Mouse (Mus musculus) Patski (cell line): ENCODE measurements around the gene Tet3. TPM values are rescaled to one million over a fixed set of nuclear protein-coding genes. Genes with fewer than 3 reads are reported as not detected.

Experiments
- ATAC-seq: fragments of 100-300 bp; one replicate; pipeline ENCODE4 v1.8.0; 2021
- CTCF ChIA-PET: fragments of 350-600 bp; sonication (Branson Sonifier 250); formaldehyde crosslinking; loops from one replicate; lab custom pipeline; 2022; ENCODE audit warnings: inconsistent platforms; lab: Charles Lee
- POLR2A ChIA-PET: fragments of 350-600 bp; sonication (Branson Sonifier 250); formaldehyde crosslinking; loops from one replicate; lab custom pipeline; 2022; ENCODE audit warnings: antibody characterized with exemption, inconsistent platforms; lab: Charles Lee
- DNase-seq: peaks from one replicate; pipeline ENCODE4 v3.0.0-alpha.2; 2011; ENCODE audit warnings: low read depth, low spot score
- H3K27me3 ChIP-seq: fragments of 371-371 bp; one replicate; pipeline ENCODE4 v1.5.1; 2021
- CTCF ChIP-seq: fragments of 100-300 bp; IDR thresholded peaks from one replicate; pipeline ENCODE4 v1.5.1; 2021
- in situ Hi-C: fragments of 300-500 bp; cut with MboI; formaldehyde crosslinking; loops from 3 replicates; pipeline ENCODE4 v1.11.1; 2018; ENCODE audit warnings: low pct_unique_long_range_greater_than_20kb, mixed read lengths
- polyA plus RNA-seq: library from polyadenylated mRNA; unstranded; gene quantifications from one replicate; pipeline ENCODE4 v1.2.3, GENCODE M21; 2021

Gene Tet3
- polyA plus RNA-seq, 1 experiment from 2014 or later: 10.5 TPM

GRCm38 (mm10) chr6:83479193-83479592 is 20.3 kb upstream of the Tet3 start:
- ChIA-PET POLR2A (interaction anchor here (0.7 kb wide), 2 partner anchors 10 to 40 kb away, joined by 3 read pairs; no protein-coding TSS in a partner anchor), CTCF (interaction anchor here (1.0 kb wide), 1 partner anchor 17 kb away, joined by 3 read pairs; no protein-coding TSS in a partner anchor)
- ATAC-seq (no peak), DNase-seq (no peak)
- no peaks in the 10 kb centered on the region for H3K27me3 ChIP-seq
- in situ Hi-C loops: no loop called here
- TF ChIP-seq CTCF: no peak

GRCm38 (mm10) chr6:83478628-83479027 is 19.7 kb upstream of the Tet3 start:
- no peak for TF ChIP-seq CTCF
- POLR2A ChIA-PET: interaction anchor here (0.7 kb wide), 1 partner anchor 39 kb away, joined by 3 read pairs; no protein-coding TSS in a partner anchor
- CTCF ChIA-PET: interaction anchor here (1.0 kb wide), 1 partner anchor 17 kb away, joined by 3 read pairs; no protein-coding TSS in a partner anchor
- no peaks in the 10 kb centered on the region for H3K27me3 ChIP-seq
- no peak for DNase-seq
- in situ Hi-C loops: no loop called here
- no peak for ATAC-seq

GRCm38 (mm10) chr6:83478217-83478616 is 19.3 kb upstream of the Tet3 start:
- ChIA-PET CTCF (no interaction called here), POLR2A (interaction anchor here (0.6 kb wide), 1 partner anchor 1454 kb away, joined by 4 read pairs; no protein-coding TSS in a partner anchor)
- ATAC-seq: no peak
- no peak for TF ChIP-seq CTCF
- in situ Hi-C loops: no loop called here
- no peak for DNase-seq
- H3K27me3 ChIP-seq: no peaks in the 10 kb centered on the region

GRCm38 (mm10) chr6:83475431-83475830 is 16.5 kb upstream of the Tet3 start:
- in situ Hi-C loops: no loop called here
- DNase-seq: no peak
- POLR2A ChIA-PET: no interaction called here
- no peak for ATAC-seq
- no peak for TF ChIP-seq CTCF
- CTCF ChIA-PET: no interaction called here
- no peaks in the 10 kb centered on the region for H3K27me3 ChIP-seq

GRCm38 (mm10) chr6:83473240-83473639 is 14.4 kb upstream of the Tet3 start:
- ChIA-PET CTCF (no interaction called here), POLR2A (interaction anchor here (0.8 kb wide), 1 partner anchor 24 kb away, joined by 3 read pairs; no protein-coding TSS in a partner anchor)
- ATAC-seq (no peak), DNase-seq (no peak)
- H3K27me3 ChIP-seq: no peaks in the 10 kb centered on the region
- no peak for TF ChIP-seq CTCF
- in situ Hi-C loops: no loop called here

GRCm38 (mm10) chr6:83471739-83472138 is 12.9 kb upstream of the Tet3 start:
- H3K27me3 ChIP-seq: no peaks in the 10 kb centered on the region
- in situ Hi-C loops: no loop called here
- TF ChIP-seq CTCF: no peak
- POLR2A ChIA-PET: no interaction called here
- DNase-seq (no peak), ATAC-seq (no peak)
- CTCF ChIA-PET: interaction anchor here (1.9 kb wide), 1 partner anchor 10 kb away, joined by 4 read pairs; no protein-coding TSS in a partner anchor

GRCm38 (mm10) chr6:83464011-83464410 is 5.1 kb upstream of the Tet3 start:
- H3K27me3 ChIP-seq: no peaks in the 10 kb centered on the region
- no peak for ATAC-seq
- TF ChIP-seq CTCF: no peak
- in situ Hi-C loops: no loop called here
- no peak for DNase-seq
- POLR2A ChIA-PET: no interaction called here
- CTCF ChIA-PET: no interaction called here

GRCm38 (mm10) chr6:83456984-83457810 is 1.7 kb downstream of the Tet3 start:
- in situ Hi-C loops: no loop called here

GRCm38 (mm10) chr6:83456131-83456983 is 2.5 kb downstream of the Tet3 start:
- in situ Hi-C loops: no loop called here
- TF ChIP-seq CTCF: no peak
- H3K27me3 ChIP-seq: no peaks in the 10 kb centered on the region
- CTCF ChIA-PET: interaction anchor here (1.0 kb wide), 1 partner anchor 46 kb away, joined by 3 read pairs; no protein-coding TSS in a partner anchor
- no peak for DNase-seq
- POLR2A ChIA-PET: interaction anchor here (0.7 kb wide), 1 partner anchor 17 kb away, joined by 4 read pairs; no protein-coding TSS in a partner anchor
- ATAC-seq: peak; percentile 60

More at GRCm38 (mm10) chr6:83456984-83457810, 1.7 kb downstream of the Tet3 start:
- no peaks in the 10 kb centered on the region for H3K27me3 ChIP-seq
- no peak for TF ChIP-seq CTCF
- ChIA-PET CTCF (interaction anchor here (0.8 to 1.5 kb wide), 2 partner anchors 10 to 40 kb away, joined by 3 to 5 read pairs; no protein-coding TSS in a partner anchor), POLR2A (no interaction called here)
- no peak for ATAC-seq
- DNase-seq: no peak
